Mouse (Mus musculus): ENCODE measurements around the gene Rps8. TPM values are rescaled to one million over a fixed set of nuclear protein-coding genes. Genes with fewer than 3 reads are reported as not detected.

Rps8 gene
- polyA plus RNA-seq, 1 experiment from 2014 or later = 901 TPM

- Histone ChIP-seq H3K27me3 (ENCODE audit: poor library complexity, severe bottlenecking) (peaks cover 54% of the 10 kb centered on the region), H3K36me3 (replicated peaks) (peaks cover 29% of the 10 kb centered on the region), H3K27ac (no peak overlapping the region), H3K9me3 (no peaks in the 10 kb centered on the region), H3K4me1 (peaks cover 65% of the 10 kb centered on the region), H3K4me3 (no peak overlapping the region)
- no peak for DNase-seq (ENCODE audit: extremely low spot score, low spot score)
- 92% methylated on average over 33 of the region's 33 CpGs for WGBS
Measured at GRCm38 (mm10) chr4:117127991-117128686, 27.9 kb downstream of the Rps8 start.

- Histone ChIP-seq H3K4me3 (peak within 1 kb of the TSS; percentile 10; the same call in 1 of the 2 replicates), H3K36me3 (replicated peaks) (peaks cover 29% of the 10 kb centered on the region), H3K9me3 (no peaks in the 10 kb centered on the region), H3K4me1 (peaks cover 57% of the 10 kb centered on the region), H3K27ac (peak within 1 kb of the TSS; percentile 84), H3K27me3 (ENCODE audit: poor library complexity, severe bottlenecking) (peaks cover 41% of the 10 kb centered on the region)
- 87% methylated on average over 9 of the region's 9 CpGs for WGBS
- DNase-seq (ENCODE audit: extremely low spot score, low spot score) = no peak
Measured at GRCm38 (mm10) chr4:117126675-117127290, 29.3 kb downstream of the Rps8 start, which contains the start of gene Tctex1d4. Gene Tctex1d4 (plus strand): TSS chr4:117126794.

GRCm38 (mm10) chr4:117125910-117126674 lies 30.0 kb downstream of the Rps8 start:
- Histone ChIP-seq H3K27ac (peak overlapping the region; percentile 84), H3K27me3 (ENCODE audit: poor library complexity, severe bottlenecking) (peaks cover 34% of the 10 kb centered on the region), H3K4me1 (peaks cover 56% of the 10 kb centered on the region), H3K36me3 (replicated peaks) (peaks cover 29% of the 10 kb centered on the region), H3K4me3 (peak overlapping the region; percentile 10; the same call in 1 of the 2 replicates), H3K9me3 (no peaks in the 10 kb centered on the region)
- no peak for DNase-seq (ENCODE audit: extremely low spot score, low spot score)
- WGBS = 51% methylated on average over 15 of the region's 15 CpGs

GRCm38 (mm10) chr4:117125348-117125909 lies 30.6 kb downstream of the Rps8 start, which contains the start of gene Btbd19:
Gene Btbd19 (minus strand): TSS chr4:117125725.
- WGBS = 34% methylated on average over 8 of the region's 8 CpGs
- peaks cover 52% of the 10 kb centered on the region for H3K4me1 ChIP-seq

GRCm38 (mm10) chr4:117124518-117125347 lies 31.3 kb downstream of the Rps8 start:
- 78% methylated on average over 14 of the region's 14 CpGs for WGBS
- Histone ChIP-seq H3K27me3 (ENCODE audit: poor library complexity, severe bottlenecking) (peaks cover 20% of the 10 kb centered on the region), H3K4me3 (peak overlapping the region; percentile 10; the same call in 1 of the 2 replicates), H3K27ac (peak overlapping the region; percentile 84), H3K36me3 (replicated peaks) (peaks cover 20% of the 10 kb centered on the region), H3K9me3 (no peaks in the 10 kb centered on the region), H3K4me1 (peaks cover 49% of the 10 kb centered on the region)
- no peak for DNase-seq (ENCODE audit: extremely low spot score, low spot score)

More at GRCm38 (mm10) chr4:117125348-117125909, 30.6 kb downstream of the Rps8 start, which contains the start of gene Btbd19:
- Histone ChIP-seq H3K36me3 (replicated peaks) (peaks cover 27% of the 10 kb centered on the region), H3K27ac (peak within 1 kb of the TSS; percentile 84), H3K27me3 (ENCODE audit: poor library complexity, severe bottlenecking) (peaks cover 27% of the 10 kb centered on the region), H3K9me3 (no peaks in the 10 kb centered on the region), H3K4me3 (peak within 1 kb of the TSS; percentile 10; the same call in 1 of the 2 replicates)
- no peak for DNase-seq (ENCODE audit: extremely low spot score, low spot score)

- peak overlapping the region; percentile 84 for H3K27ac ChIP-seq
Measured at GRCm38 (mm10) chr4:117124218-117124517, 31.9 kb downstream of the Rps8 start.

GRCm38 (mm10) chr4:117123546-117124217 lies 32.4 kb downstream of the Rps8 start:
- no peak overlapping the region for H3K27ac ChIP-seq
- H3K9me3 ChIP-seq = no peaks in the 10 kb centered on the region
- peaks cover 11% of the 10 kb centered on the region; the same call in 1 of the 2 replicates for H3K27me3 ChIP-seq (ENCODE audit: poor library complexity, severe bottlenecking)
- peaks cover 10% of the 10 kb centered on the region for H3K36me3 ChIP-seq (replicated peaks)
- no peak for DNase-seq (ENCODE audit: extremely low spot score, low spot score)
- whole genome bisulfite sequencing = 87% methylated on average over 8 of the region's 9 CpGs
- H3K4me1 ChIP-seq = peaks cover 51% of the 10 kb centered on the region
- H3K4me3 ChIP-seq = no peak overlapping the region

More at GRCm38 (mm10) chr4:117124218-117124517, 31.9 kb downstream of the Rps8 start:
- WGBS = 86% methylated on average over 3 of the region's 3 CpGs
- H3K27me3 ChIP-seq (ENCODE audit: poor library complexity, severe bottlenecking) = peaks cover 16% of the 10 kb centered on the region
- no peaks in the 10 kb centered on the region for H3K9me3 ChIP-seq
- peaks cover 15% of the 10 kb centered on the region for H3K36me3 ChIP-seq (replicated peaks)
- DNase-seq (ENCODE audit: extremely low spot score, low spot score) = no peak
- peaks cover 51% of the 10 kb centered on the region for H3K4me1 ChIP-seq
- no peak overlapping the region for H3K4me3 ChIP-seq

- no peak overlapping the region for H3K27ac ChIP-seq
- peaks cover 2% of the 10 kb centered on the region; the same call in 1 of the 2 replicates for H3K27me3 ChIP-seq (ENCODE audit: poor library complexity, severe bottlenecking)
- H3K9me3 ChIP-seq = no peaks in the 10 kb centered on the region
- DNase-seq (ENCODE audit: extremely low spot score, low spot score) = no peak
- no peaks in the 10 kb centered on the region; the same call in 1 of the 2 replicates for H3K36me3 ChIP-seq (replicated peaks)
- peaks cover 51% of the 10 kb centered on the region for H3K4me1 ChIP-seq
- whole genome bisulfite sequencing = 95% methylated on average over 4 of the region's 4 CpGs
- no peak overlapping the region for H3K4me3 ChIP-seq
Measured at GRCm38 (mm10) chr4:117122209-117122608, 33.8 kb downstream of the Rps8 start.

GRCm38 (mm10) chr4:117120445-117121414 lies 35.3 kb downstream of the Rps8 start:
- H3K4me1 ChIP-seq = peaks cover 38% of the 10 kb centered on the region
- DNase-seq (ENCODE audit: extremely low spot score, low spot score) = peak; percentile 93
- WGBS = under 1% methylated on average over 69 of the region's 69 CpGs

GRCm38 (mm10) chr4:117120052-117120444 lies 36.0 kb downstream of the Rps8 start:
- H3K27me3 ChIP-seq (ENCODE audit: poor library complexity, severe bottlenecking) = no peaks in the 10 kb centered on the region
- DNase-seq (ENCODE audit: extremely low spot score, low spot score) = no peak
- H3K4me1 ChIP-seq = peaks cover 31% of the 10 kb centered on the region
- peak overlapping the region; percentile 70 for H3K4me3 ChIP-seq
- WGBS = 7% methylated on average over 10 of the region's 10 CpGs
- peaks cover 5% of the 10 kb centered on the region for H3K36me3 ChIP-seq (replicated peaks)
- no peaks in the 10 kb centered on the region for H3K9me3 ChIP-seq
- peak overlapping the region; percentile 90 for H3K27ac ChIP-seq

More at GRCm38 (mm10) chr4:117120445-117121414, 35.3 kb downstream of the Rps8 start:
- Histone ChIP-seq H3K4me3 (peak overlapping the region; percentile 70), H3K9me3 (no peaks in the 10 kb centered on the region), H3K27ac (peak overlapping the region; percentile 90), H3K36me3 (replicated peaks) (no peaks in the 10 kb centered on the region), H3K27me3 (ENCODE audit: poor library complexity, severe bottlenecking) (no peaks in the 10 kb centered on the region)

Data from forebrain, embryonic 10.5 days (tissue).